Mouse (Mus musculus): Measurements from ENCODE around the gene Pmm2. TPM values are rescaled to one million over a fixed set of nuclear protein-coding genes. Genes with fewer than 3 reads are reported as not detected.
A peak's percentile ranks its signal among the peaks of the same experiment; 100 is the strongest.

The Pmm2 gene
- polyA plus RNA-seq, 1 experiment: 44.2 TPM

- TF ChIP-seq CEBPB (IDR thresholded peaks at IDR 0.05; ENCODE audit: low read depth): no peak
- TF ChIP-seq MAX (IDR thresholded peaks at IDR 0.05): no peak
- no peak for TF ChIP-seq MYOG (IDR thresholded peaks at IDR 0.05; ENCODE audit: control insufficient read depth, extremely low read depth, insufficient read length)
- TF ChIP-seq MYOD1 (IDR thresholded peaks at IDR 0.05; ENCODE audit: control insufficient read depth, insufficient read length, low read depth): no peak
- TF ChIP-seq USF1 (IDR thresholded peaks at IDR 0.05; ENCODE audit: low read depth): no peak
- no peak for TF ChIP-seq FOSL1 (IDR thresholded peaks at IDR 0.05; ENCODE audit: insufficient read depth, low read length, poor library complexity, severe bottlenecking)
- no peak for TF ChIP-seq CTCF (IDR thresholded peaks at IDR 0.05; ENCODE audit: control insufficient read depth, insufficient read depth, insufficient read length)
These were observed 27.9 kb downstream of the Pmm2 start for GRCm38 (mm10) chr16:8665367-8665766.

GRCm38 (mm10) chr16:8666452-8666851 is 29.0 kb downstream of the Pmm2 start:
- peaks cover 40% of the 10 kb centered on the region for H3K36me3 ChIP-seq (ENCODE audit: control insufficient read depth, insufficient read depth)
- H3K79me2 ChIP-seq (ENCODE audit: control insufficient read depth, insufficient read depth): peaks cover 84% of the 10 kb centered on the region
- no peaks in the 10 kb centered on the region for H3K27me3 ChIP-seq (ENCODE audit: control insufficient read depth, insufficient read depth, insufficient read length)
- no peak overlapping the region for H3ac ChIP-seq (ENCODE audit: control insufficient read depth, insufficient read length, low read depth)
- peaks cover 70% of the 10 kb centered on the region for H3K79me3 ChIP-seq (ENCODE audit: low read depth)
- H3K4me3 ChIP-seq (ENCODE audit: insufficient read depth, poor library complexity, severe bottlenecking): no peak overlapping the region
- no peak for TF ChIP-seq FOSL1 (IDR thresholded peaks at IDR 0.05; ENCODE audit: insufficient read depth, low read length, poor library complexity, severe bottlenecking)
- no peak for TF ChIP-seq CEBPB (IDR thresholded peaks at IDR 0.05; ENCODE audit: low read depth)
- TF ChIP-seq MYOG (IDR thresholded peaks at IDR 0.05; ENCODE audit: control insufficient read depth, extremely low read depth, insufficient read length): no peak
- no peak for TF ChIP-seq CTCF (IDR thresholded peaks at IDR 0.05; ENCODE audit: control insufficient read depth, insufficient read depth, insufficient read length)
- TF ChIP-seq MYOD1 (IDR thresholded peaks at IDR 0.05; ENCODE audit: control insufficient read depth, insufficient read length, low read depth): no peak
- no peak for TF ChIP-seq MAX (IDR thresholded peaks at IDR 0.05)
- TF ChIP-seq USF1 (IDR thresholded peaks at IDR 0.05; ENCODE audit: low read depth): no peak

More at GRCm38 (mm10) chr16:8665367-8665766, 27.9 kb downstream of the Pmm2 start:
- Histone ChIP-seq H3K27me3 (ENCODE audit: control insufficient read depth, insufficient read depth, insufficient read length) (no peaks in the 10 kb centered on the region), H3K79me2 (ENCODE audit: control insufficient read depth, insufficient read depth) (peaks cover 74% of the 10 kb centered on the region), H3ac (ENCODE audit: control insufficient read depth, insufficient read length, low read depth) (no peak overlapping the region), H3K4me3 (ENCODE audit: insufficient read depth, poor library complexity, severe bottlenecking) (no peak overlapping the region), H3K79me3 (ENCODE audit: low read depth) (peaks cover 60% of the 10 kb centered on the region), H3K36me3 (ENCODE audit: control insufficient read depth, insufficient read depth) (peaks cover 47% of the 10 kb centered on the region)

- Histone ChIP-seq H3K79me3 (ENCODE audit: low read depth) (peaks cover 70% of the 10 kb centered on the region), H3ac (ENCODE audit: control insufficient read depth, insufficient read length, low read depth) (peak overlapping the region; percentile 27), H3K27me3 (ENCODE audit: control insufficient read depth, insufficient read depth, insufficient read length) (no peaks in the 10 kb centered on the region), H3K4me3 (ENCODE audit: insufficient read depth, poor library complexity, severe bottlenecking) (no peak overlapping the region), H3K36me3 (ENCODE audit: control insufficient read depth, insufficient read depth) (peaks cover 34% of the 10 kb centered on the region), H3K79me2 (ENCODE audit: control insufficient read depth, insufficient read depth) (peaks cover 84% of the 10 kb centered on the region)
- TF ChIP-seq FOSL1 (IDR thresholded peaks at IDR 0.05; ENCODE audit: insufficient read depth, low read length, poor library complexity, severe bottlenecking) (no peak), CEBPB (IDR thresholded peaks at IDR 0.05; ENCODE audit: low read depth) (peak; percentile 78)
These were observed 29.8 kb downstream of the Pmm2 start for GRCm38 (mm10) chr16:8667261-8667660.

- Histone ChIP-seq H3K79me3 (ENCODE audit: low read depth) (peaks cover 70% of the 10 kb centered on the region), H3K36me3 (ENCODE audit: control insufficient read depth, insufficient read depth) (peaks cover 28% of the 10 kb centered on the region), H3K79me2 (ENCODE audit: control insufficient read depth, insufficient read depth) (peaks cover 84% of the 10 kb centered on the region), H3K27me3 (ENCODE audit: control insufficient read depth, insufficient read depth, insufficient read length) (no peaks in the 10 kb centered on the region), H3ac (ENCODE audit: control insufficient read depth, insufficient read length, low read depth) (peak overlapping the region; percentile 4), H3K4me3 (ENCODE audit: insufficient read depth, poor library complexity, severe bottlenecking) (no peak overlapping the region)
- TF ChIP-seq CEBPB (IDR thresholded peaks at IDR 0.05; ENCODE audit: low read depth): no peak
These were observed 30.3 kb downstream of the Pmm2 start for GRCm38 (mm10) chr16:8667814-8668213.

DNA sequence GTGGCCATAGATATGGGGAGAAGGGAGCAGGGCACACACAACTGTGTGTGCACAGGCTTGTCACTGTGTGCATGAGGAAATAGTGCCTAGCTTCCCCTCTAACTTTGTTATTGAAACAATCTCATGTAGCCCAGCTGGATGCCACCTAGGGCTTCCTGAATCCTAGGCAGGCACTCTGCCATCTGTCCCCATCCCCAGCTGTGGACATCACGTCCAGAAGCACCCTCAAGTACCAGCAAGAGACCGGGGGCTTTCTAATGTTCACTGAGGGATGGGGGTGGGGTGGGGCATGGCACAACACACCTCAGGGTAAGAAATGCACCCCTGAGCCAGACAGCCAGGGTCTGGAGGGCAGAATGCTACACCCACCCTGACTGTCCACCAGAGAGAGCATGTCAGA is 30.9 kb downstream of the Pmm2 start:
- Histone ChIP-seq H3K36me3 (ENCODE audit: control insufficient read depth, insufficient read depth) (peaks cover 24% of the 10 kb centered on the region), H3K27me3 (ENCODE audit: control insufficient read depth, insufficient read depth, insufficient read length) (no peaks in the 10 kb centered on the region), H3K79me2 (ENCODE audit: control insufficient read depth, insufficient read depth) (peaks cover 80% of the 10 kb centered on the region), H3K4me3 (ENCODE audit: insufficient read depth, poor library complexity, severe bottlenecking) (no peak overlapping the region), H3K79me3 (ENCODE audit: low read depth) (peaks cover 68% of the 10 kb centered on the region), H3ac (ENCODE audit: control insufficient read depth, insufficient read length, low read depth) (no peak overlapping the region)
- no peak for TF ChIP-seq MYOD1 (IDR thresholded peaks at IDR 0.05; ENCODE audit: control insufficient read depth, insufficient read length, low read depth)
- TF ChIP-seq USF1 (IDR thresholded peaks at IDR 0.05; ENCODE audit: low read depth): no peak
- TF ChIP-seq CTCF (IDR thresholded peaks at IDR 0.05; ENCODE audit: control insufficient read depth, insufficient read depth, insufficient read length): no peak
- no peak for TF ChIP-seq MYOG (IDR thresholded peaks at IDR 0.05; ENCODE audit: control insufficient read depth, extremely low read depth, insufficient read length)
- TF ChIP-seq MAX (IDR thresholded peaks at IDR 0.05): no peak
- TF ChIP-seq FOSL1 (IDR thresholded peaks at IDR 0.05; ENCODE audit: insufficient read depth, low read length, poor library complexity, severe bottlenecking): no peak
- no peak for TF ChIP-seq CEBPB (IDR thresholded peaks at IDR 0.05; ENCODE audit: low read depth)

GRCm38 (mm10) chr16:8669432-8669831 is 32.0 kb downstream of the Pmm2 start:
- H3K36me3 ChIP-seq (ENCODE audit: control insufficient read depth, insufficient read depth): peaks cover 17% of the 10 kb centered on the region
- H3ac ChIP-seq (ENCODE audit: control insufficient read depth, insufficient read length, low read depth): no peak overlapping the region
- H3K27me3 ChIP-seq (ENCODE audit: control insufficient read depth, insufficient read depth, insufficient read length): no peaks in the 10 kb centered on the region
- H3K79me2 ChIP-seq (ENCODE audit: control insufficient read depth, insufficient read depth): peaks cover 70% of the 10 kb centered on the region
- no peak for TF ChIP-seq MYOD1 (IDR thresholded peaks at IDR 0.05; ENCODE audit: control insufficient read depth, insufficient read length, low read depth)
- no peak for TF ChIP-seq MYOG (IDR thresholded peaks at IDR 0.05; ENCODE audit: control insufficient read depth, extremely low read depth, insufficient read length)
- no peak for TF ChIP-seq CEBPB (IDR thresholded peaks at IDR 0.05; ENCODE audit: low read depth)
- TF ChIP-seq FOSL1 (IDR thresholded peaks at IDR 0.05; ENCODE audit: insufficient read depth, low read length, poor library complexity, severe bottlenecking): no peak
- TF ChIP-seq CTCF (IDR thresholded peaks at IDR 0.05; ENCODE audit: control insufficient read depth, insufficient read depth, insufficient read length): no peak
- TF ChIP-seq MAX (IDR thresholded peaks at IDR 0.05): no peak
- TF ChIP-seq USF1 (IDR thresholded peaks at IDR 0.05; ENCODE audit: low read depth): no peak
- H3K79me3 ChIP-seq (ENCODE audit: low read depth): peaks cover 62% of the 10 kb centered on the region
- H3K4me3 ChIP-seq (ENCODE audit: insufficient read depth, poor library complexity, severe bottlenecking): no peak overlapping the region

Data from C2C12 (cell line).